Mouse (Mus musculus) spleen, embryonic (tissue): ENCODE measurements around the gene Tmub1.

Source experiments
- CTCF ChIA-PET: fragments of 350-600 bp; sonication (Branson Sonifier 250); formaldehyde crosslinking; loops from one replicate; lab custom pipeline; 2022; lab: Charles Lee

The Tmub1 gene

DNA sequence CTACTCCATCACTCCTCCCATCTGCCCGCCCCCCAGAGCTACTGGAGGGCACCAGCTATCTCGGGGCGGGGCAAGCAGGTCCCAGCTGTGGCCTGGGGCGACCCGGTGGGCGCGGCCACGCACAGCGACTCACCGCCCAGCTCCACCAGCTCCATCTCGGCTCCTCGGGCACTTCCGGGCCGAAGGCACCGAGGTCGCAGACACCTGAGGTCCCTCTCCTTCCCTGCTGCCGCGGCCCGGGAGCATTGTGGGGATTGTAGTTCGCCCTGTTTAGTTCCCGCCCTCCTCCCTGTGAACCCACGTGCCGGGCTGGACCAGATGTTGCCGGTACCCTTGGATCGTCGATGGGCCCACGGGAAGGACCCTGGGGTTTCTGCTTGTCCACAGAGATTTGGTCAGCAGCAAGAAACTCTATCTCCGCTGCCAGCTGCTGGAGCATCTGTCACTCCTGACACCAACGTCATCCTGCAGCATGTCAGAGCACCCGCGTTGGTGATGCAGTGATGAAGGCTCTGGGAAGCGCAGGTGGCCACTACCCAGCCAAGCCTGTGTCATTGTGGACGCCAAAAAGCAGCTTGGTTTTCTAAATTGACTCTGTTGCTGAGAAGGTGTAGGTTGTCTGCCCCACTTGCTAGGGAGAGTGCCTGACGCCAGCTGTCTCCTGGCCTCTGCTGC lies at the start of gene Tmub1:
TSS of gene Tmub1 (minus strand) at position 231 of the 675 bp plus-strand sequence.
- CTCF ChIA-PET = interaction anchor here (0.6 to 1.6 kb wide), 2 partner anchors 22 to 972 kb away, joined by 3 to 4 read pairs; no protein-coding TSS in a partner anchor

DNA sequence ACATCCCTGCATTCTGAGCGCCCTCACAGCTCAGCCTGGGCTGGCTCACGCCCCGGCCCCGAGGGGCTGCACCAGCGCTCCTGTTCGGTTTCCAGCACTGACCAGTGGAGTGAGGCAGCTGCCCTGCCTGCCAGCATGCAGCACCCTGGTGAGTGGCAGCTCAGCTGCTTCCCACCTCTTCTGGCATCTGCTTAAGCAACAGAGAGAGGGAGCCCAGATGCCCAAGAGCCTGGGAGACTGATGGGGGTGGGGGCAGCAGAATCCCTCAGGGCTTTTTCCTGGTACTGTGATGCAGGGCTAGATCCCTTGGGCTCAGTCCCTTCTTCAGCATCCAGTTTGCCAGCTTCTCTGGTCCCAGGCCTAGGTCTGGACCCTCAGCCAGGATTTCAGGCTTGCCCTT lies 49.1 kb upstream of the Tmub1 start:
- CTCF ChIA-PET = no interaction called here

GRCm38 (mm10) chr5:24495019-24495418 lies 47.4 kb upstream of the Tmub1 start:
- CTCF ChIA-PET = no interaction called here

DNA sequence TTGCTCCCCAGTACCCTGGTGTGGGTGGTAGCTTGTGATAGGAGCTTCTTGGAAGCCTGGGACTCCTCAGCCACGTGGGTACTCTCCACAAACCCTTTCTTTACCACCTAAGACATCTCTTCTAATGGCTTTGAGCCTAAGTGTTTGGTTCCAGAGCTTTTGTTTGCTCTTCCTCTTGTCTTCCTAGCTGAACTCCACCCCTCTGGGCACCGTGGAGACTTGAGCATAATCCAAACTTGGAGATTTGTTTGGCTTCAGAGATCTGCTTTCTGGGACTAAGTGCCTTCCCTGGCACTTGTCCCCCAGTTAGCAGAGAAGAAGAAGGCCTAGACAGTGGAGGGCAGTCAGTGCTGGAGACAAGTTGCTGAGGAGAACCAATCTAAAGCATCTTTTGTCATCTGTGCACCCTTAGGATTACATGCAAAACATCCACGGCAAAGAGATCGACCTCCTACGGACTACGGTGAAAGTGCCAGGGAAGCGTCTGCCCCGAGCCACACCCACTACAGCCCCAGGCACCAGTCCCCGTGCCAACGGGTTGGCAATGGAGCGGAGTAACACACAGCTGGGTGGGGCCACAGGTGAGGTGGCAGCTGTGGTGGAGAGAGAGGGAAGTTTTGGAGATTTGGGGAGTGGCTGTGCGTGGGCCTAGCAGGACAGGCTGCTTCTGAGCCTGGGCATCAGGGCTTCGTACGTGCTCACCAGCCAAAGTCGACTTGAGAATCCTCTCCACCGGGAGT lies 45.1 kb upstream of the Tmub1 start:
- CTCF ChIA-PET = no interaction called here

DNA sequence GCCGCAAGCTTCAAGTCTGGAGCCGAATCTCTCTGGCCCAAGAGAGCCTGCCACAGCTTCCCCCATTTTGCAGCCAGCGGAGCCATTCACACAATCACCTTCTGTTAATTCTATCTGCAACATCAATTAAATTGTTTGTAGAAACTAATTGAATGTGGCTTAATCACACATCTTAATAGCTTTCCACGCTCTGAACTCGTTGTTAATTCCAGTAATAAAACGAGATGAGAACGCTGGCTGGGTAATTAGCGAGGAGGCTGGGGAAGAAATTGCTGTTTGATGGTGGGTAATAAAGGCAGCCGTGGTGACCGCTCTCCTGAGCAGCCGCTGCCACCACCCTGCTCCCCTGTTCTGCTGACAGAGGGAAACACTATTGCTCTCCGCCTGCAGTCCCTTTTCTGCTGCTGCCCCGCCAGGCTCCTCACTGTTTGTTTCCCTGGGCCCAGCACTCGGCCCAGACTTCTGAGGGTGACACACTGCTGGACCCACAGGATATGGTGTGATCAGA lies 42.8 kb upstream of the Tmub1 start:
- CTCF ChIA-PET = no interaction called here

DNA sequence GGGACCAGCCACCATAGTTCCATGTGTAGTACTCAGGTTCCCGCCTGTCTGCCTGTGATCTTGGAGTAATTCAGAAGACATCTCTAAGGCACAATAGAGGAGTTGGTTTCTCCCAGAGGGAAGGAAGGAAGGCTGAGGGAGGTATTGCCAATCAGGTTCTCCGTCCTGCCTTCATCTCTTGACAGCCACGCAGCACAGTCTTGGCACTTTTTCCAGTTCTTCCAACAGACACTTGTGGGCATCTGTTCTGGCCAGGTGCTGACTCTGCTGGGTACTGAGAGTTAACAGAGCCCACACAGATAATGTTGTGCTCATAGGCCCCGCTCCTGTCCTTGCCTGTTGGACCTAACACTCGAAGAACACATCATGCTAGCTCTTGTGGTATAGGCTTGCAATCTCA lies 39.1 kb upstream of the Tmub1 start:
- CTCF ChIA-PET = no interaction called here

GRCm38 (mm10) chr5:24486097-24486496 lies 38.4 kb upstream of the Tmub1 start:
- CTCF ChIA-PET = interaction anchor here (0.6 kb wide), 1 partner anchor 1097 kb away, joined by 4 read pairs; no protein-coding TSS in a partner anchor

DNA sequence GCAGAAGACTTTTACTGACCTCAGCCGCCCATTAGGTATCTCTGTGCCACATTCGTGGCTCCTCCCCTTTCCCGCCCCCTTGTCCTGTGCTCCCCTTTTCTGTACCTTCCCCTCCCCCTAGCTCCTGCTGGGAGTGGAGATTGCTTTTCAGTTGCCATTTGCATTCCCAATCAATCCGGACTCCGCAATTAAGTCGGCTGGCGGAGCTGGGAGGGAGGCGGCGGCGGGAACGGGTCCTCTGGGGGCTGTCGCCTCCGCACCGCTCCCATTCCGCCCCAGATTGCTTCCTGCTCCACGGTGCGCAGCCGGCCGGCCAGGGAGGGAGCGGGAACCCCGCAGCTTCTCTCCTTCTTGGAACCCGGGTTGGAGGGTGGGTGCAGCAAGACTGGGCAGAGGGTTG lies 37.3 kb upstream of the Tmub1 start:
- CTCF ChIA-PET = interaction anchor here (1.0 kb wide), 1 partner anchor 33 kb away, joined by 3 read pairs; the partner anchor contains the start of gene Agap3

GRCm38 (mm10) chr5:24483326-24483725 lies 35.7 kb upstream of the Tmub1 start:
- CTCF ChIA-PET = interaction anchor here (0.6 kb wide), 1 partner anchor 372 kb away, joined by 3 read pairs; no protein-coding TSS in a partner anchor

- CTCF ChIA-PET = interaction anchor here (0.5 to 0.6 kb wide), 2 partner anchors 52 to 58 kb away, joined by 3 read pairs; partner anchors contain the start of gene Asb10
Measured at GRCm38 (mm10) chr5:24482247-24483079, 34.8 kb upstream of the Tmub1 start.

- CTCF ChIA-PET = no interaction called here
Measured at GRCm38 (mm10) chr5:24481647-24482046, 34.0 kb upstream of the Tmub1 start.

DNA sequence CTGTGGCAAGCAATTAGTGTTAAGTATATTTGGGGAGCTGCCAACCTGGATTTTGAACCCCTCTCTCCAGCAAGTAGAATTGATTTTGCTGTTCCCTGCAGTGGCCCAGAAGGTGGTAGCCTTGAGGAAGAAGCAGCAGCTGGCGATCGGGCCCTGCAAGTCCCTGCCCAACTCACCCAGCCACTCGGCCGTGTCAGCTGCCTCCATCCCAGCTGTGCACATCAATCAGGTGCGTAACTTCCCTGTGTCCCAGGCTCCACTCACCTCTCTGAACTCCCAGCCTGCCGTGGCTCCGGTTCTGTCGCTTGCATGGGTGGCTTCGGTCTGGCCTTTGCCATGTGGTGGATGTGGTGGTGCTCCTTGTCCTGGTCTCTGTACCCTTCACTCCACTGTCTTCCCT lies 30.3 kb upstream of the Tmub1 start:
- CTCF ChIA-PET = no interaction called here

GRCm38 (mm10) chr5:24475476-24476241 lies 28.0 kb upstream of the Tmub1 start:
- CTCF ChIA-PET = interaction anchor here (0.6 kb wide), 1 partner anchor 49 kb away, joined by 3 read pairs; no protein-coding TSS in a partner anchor

DNA sequence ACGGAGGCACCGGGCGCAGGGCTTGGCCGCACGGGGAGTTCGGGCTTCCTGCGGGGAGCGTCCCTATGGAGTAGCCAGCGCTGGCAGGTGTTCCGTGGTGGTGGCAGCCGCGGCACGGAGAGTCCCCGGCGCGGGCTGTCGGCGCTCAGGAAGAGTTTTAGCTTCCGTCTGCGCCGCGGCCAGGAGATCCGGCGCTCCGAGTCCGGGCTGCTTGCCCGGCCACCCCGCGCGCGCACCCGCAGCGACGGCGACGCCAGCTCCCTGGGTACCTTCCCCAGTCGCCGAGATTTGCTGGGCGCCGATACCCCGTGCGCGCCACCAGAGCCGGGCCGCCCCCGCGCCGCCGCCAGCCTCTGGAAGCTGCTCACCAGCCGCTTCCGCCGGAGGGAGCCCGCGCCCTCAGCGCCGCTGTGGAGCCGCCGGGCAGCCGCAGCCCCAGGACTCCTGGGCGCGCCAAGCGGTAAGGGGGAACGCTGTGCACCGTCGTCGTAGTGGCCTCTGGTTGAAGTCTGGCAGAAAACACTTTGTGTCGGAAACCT lies 27.1 kb upstream of the Tmub1 start:
- CTCF ChIA-PET = no interaction called here

- CTCF ChIA-PET = no interaction called here
Measured at GRCm38 (mm10) chr5:24474025-24474722, 26.5 kb upstream of the Tmub1 start.

DNA sequence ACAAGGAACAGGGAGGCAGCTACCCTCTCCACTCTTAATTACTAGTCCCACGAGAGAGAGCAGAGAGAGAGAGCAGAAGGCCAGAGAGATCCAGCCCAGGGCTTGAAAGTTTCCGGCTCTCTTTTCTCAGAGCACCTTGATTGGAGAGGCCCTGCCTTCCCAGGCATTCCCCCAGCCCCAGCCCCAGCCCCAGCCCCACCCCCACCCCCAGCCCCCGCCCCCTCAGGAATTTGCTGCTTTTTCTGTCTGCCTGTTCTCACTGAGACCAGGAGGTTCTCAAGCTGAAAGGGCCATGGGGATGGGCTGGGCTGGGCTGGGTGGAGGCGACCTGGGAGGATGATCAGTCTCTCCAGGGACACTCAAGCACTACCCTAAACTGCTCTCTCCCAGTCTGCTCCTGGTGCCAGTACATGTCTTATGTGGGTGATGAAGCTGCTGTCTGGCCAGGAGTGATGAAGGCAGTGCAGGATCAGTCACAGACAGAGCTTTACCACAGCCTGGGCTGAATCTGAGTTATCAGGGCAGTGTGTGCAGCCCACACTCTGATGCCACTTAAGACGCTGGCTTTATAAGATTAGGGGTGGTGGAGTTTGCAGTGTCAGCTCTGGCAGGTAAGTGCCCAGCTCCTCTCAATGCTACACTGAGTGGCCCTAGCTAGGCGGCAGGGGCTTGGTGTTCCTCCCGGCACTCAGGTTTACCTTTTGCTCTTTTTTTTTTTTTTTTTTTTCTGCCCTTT lies 25.4 kb upstream of the Tmub1 start:
- CTCF ChIA-PET = interaction anchor here (0.6 kb wide), 1 partner anchor 712 kb away, joined by 9 read pairs; no protein-coding TSS in a partner anchor

- CTCF ChIA-PET = interaction anchor here (0.6 to 1.2 kb wide), 2 partner anchors 55 to 281 kb away, joined by 5 to 12 read pairs; no protein-coding TSS in a partner anchor
Measured at GRCm38 (mm10) chr5:24470600-24470999, 22.9 kb upstream of the Tmub1 start.

DNA sequence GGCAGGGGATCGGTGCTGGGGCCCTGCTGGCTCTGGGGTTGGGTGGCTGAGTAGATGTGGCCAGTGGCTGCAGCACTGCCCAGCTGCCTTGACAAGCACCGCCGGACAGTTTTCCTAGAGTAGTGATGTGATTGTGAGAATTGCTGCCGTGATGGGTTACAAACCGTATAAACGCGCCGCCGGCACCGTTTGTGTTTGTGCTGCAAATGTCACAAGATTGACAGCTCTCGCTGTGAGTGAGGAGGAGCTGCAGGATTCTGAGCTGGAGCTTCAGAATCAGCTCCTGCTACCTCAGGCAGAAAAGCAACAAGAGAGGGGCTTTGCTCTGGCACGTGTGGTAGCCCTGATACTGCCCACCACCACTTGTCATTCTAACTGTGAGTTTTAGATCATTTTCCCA lies 19.1 kb upstream of the Tmub1 start:
- CTCF ChIA-PET = no interaction called here

DNA sequence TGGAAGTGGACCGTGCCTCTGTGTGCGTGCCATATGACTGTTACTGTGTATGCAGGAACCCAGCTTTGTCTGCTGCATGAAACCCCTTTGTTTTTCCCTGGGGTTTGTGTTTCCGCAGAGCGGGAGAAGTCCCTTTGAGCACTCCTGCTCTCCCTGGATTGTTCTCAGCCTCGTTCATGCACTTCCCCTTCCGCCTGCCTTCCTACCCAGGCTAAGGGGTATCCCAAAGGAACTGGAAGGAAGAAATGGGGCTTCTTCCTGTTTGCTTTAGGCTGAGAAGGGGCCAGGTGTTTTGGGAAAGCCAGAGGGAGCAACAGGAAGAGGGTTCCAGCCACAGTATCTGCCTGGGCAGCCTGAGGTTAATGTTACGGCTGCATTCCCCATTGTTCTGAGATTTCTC lies 8.0 kb upstream of the Tmub1 start:
- CTCF ChIA-PET = no interaction called here
